Mouse (Mus musculus) CH12.LX (cell line): ENCODE results near the gene Ptprg. TPM values are rescaled to one million over a fixed set of nuclear protein-coding genes. Genes with fewer than 3 reads are reported as not detected.

Source experiments
- DNase-seq: peaks from one replicate; pipeline ENCODE4 v3.0.0-alpha.2; 2013; ENCODE audit errors: extremely low read depth
- H3K27ac ChIP-seq: 2 replicates; pipeline ENCODE4 v1.5.1; 2012; ENCODE audit warnings: low read depth, mild to moderate bottlenecking, control low read depth, moderate library complexity; ENCODE audit not compliant: insufficient read depth
- H3K27me3 ChIP-seq: replicated peaks from 2 replicates; pipeline ENCODE3; 2012; ENCODE audit warnings: inconsistent platforms
- H3K36me3 ChIP-seq, 2 experiments: replicated peaks in 1 of 2; 2 replicates each; pipeline versions ENCODE3 to v1.6.1; 2012; ENCODE audit warnings: inconsistent platforms in 1 of 2, low read length in 1 of 2, mild to moderate bottlenecking in 1 of 2, mixed read lengths in 1 of 2, moderate library complexity in 1 of 2; ENCODE audit not compliant: control insufficient read depth in 1 of 2, insufficient read depth in 1 of 2
- H3K4me1 ChIP-seq, 2 experiments: 2 replicates each; pipeline ENCODE4 v1.6.1; 2012; ENCODE audit warnings: inconsistent platforms in 1 of 2, moderate library complexity in 1 of 2; ENCODE audit not compliant: insufficient read depth in 2 of 2, control insufficient read depth in 1 of 2
- H3K4me2 ChIP-seq: 2 replicates; pipeline ENCODE4 v1.6.1; 2012; ENCODE audit warnings: low read depth, mild to moderate bottlenecking, control low read depth; ENCODE audit not compliant: poor library complexity, insufficient read depth, severe bottlenecking
- H3K4me3 ChIP-seq, 3 experiments: fragments of 150-350 bp in 1 of 3; sonication (generic) in 1 of 3; replicated peaks in 1 of 3; 2 replicates each; pipeline versions ENCODE3 to v1.5.1; 2011 to 2012; ENCODE audit warnings: low read depth in 2 of 3, low read length in 2 of 3, mild to moderate bottlenecking in 2 of 3, moderate library complexity in 2 of 3, control low read depth in 1 of 3, improper control_type of control experiment in 1 of 3, inconsistent platforms in 1 of 3, mixed read lengths in 1 of 3; ENCODE audit not compliant: poor library complexity in 1 of 3
- H3K79me2 ChIP-seq: replicated peaks from 2 replicates; pipeline ENCODE4 v1.6.1; 2012; ENCODE audit warnings: mild to moderate bottlenecking, moderate library complexity; ENCODE audit not compliant: control insufficient read depth, poor library complexity, insufficient read depth, severe bottlenecking; ENCODE audit errors: extremely low read depth
- H3K9ac ChIP-seq: 2 replicates; pipeline ENCODE4 v1.6.1; 2012; ENCODE audit warnings: low read depth, mild to moderate bottlenecking, control low read depth, moderate library complexity; ENCODE audit not compliant: insufficient read depth
- H3K9me3 ChIP-seq: replicated peaks from 2 replicates; pipeline ENCODE3; 2012; ENCODE audit warnings: low read length, inconsistent platforms, mixed read lengths
- BHLHE40 ChIP-seq: IDR thresholded peaks from 2 replicates; pipeline ENCODE4 v1.6.1; 2011; ENCODE audit warnings: mild to moderate bottlenecking, low read depth, low read length, improper control_type of control experiment
- CHD1 ChIP-seq: IDR thresholded peaks from 2 replicates; pipeline ENCODE4 v1.6.1; 2012; ENCODE audit warnings: low read depth, low read length, improper control_type of control experiment, inconsistent platforms
- CTCF ChIP-seq, 2 experiments: IDR thresholded peaks in 1 of 2; conservative IDR thresholded peaks in 1 of 2; 2 replicates each; pipeline ENCODE4 v1.5.1; 2011 to 2012; ENCODE audit warnings: low read depth in 2 of 2, low read length in 2 of 2, improper control_type of control experiment in 1 of 2, inconsistent platforms in 1 of 2, mild to moderate bottlenecking in 1 of 2, moderate library complexity in 1 of 2
- E2F4 ChIP-seq: IDR thresholded peaks from 2 replicates; pipeline ENCODE4 v1.6.1; 2011; ENCODE audit warnings: low read depth, low read length, improper control_type of control experiment; ENCODE audit not compliant: insufficient replicate concordance
- EP300 ChIP-seq: IDR thresholded peaks from 2 replicates; pipeline ENCODE4 v1.6.1; 2011; ENCODE audit warnings: low read length, improper control_type of control experiment
- HCFC1 ChIP-seq: IDR thresholded peaks from 2 replicates; pipeline ENCODE4 v1.6.1; 2012; ENCODE audit warnings: low read depth, mild to moderate bottlenecking, inconsistent platforms, low read length, improper control_type of control experiment
- JUN ChIP-seq: IDR thresholded peaks from 2 replicates; pipeline ENCODE4 v1.6.1; 2011; ENCODE audit warnings: low read depth, mild to moderate bottlenecking, low read length, improper control_type of control experiment, moderate library complexity; ENCODE audit not compliant: insufficient read depth
- JUND ChIP-seq: conservative IDR thresholded peaks from 2 replicates; pipeline ENCODE4 v1.6.1; 2011; ENCODE audit warnings: low read depth, low read length, improper control_type of control experiment
- KAT2A ChIP-seq: IDR thresholded peaks from 2 replicates; pipeline ENCODE4 v1.6.1; 2012; ENCODE audit warnings: low read length, improper control_type of control experiment, inconsistent platforms; ENCODE audit not compliant: insufficient replicate concordance
- MAFK ChIP-seq: IDR thresholded peaks from 2 replicates; pipeline ENCODE4 v1.6.1; 2011; ENCODE audit warnings: low read length, improper control_type of control experiment; ENCODE audit not compliant: insufficient replicate concordance
- MAX ChIP-seq: IDR thresholded peaks from 2 replicates; pipeline ENCODE4 v1.6.1; 2011; ENCODE audit warnings: low read length, improper control_type of control experiment
- NELFE ChIP-seq: IDR thresholded peaks from 2 replicates; pipeline ENCODE4 v1.6.1; 2011; ENCODE audit warnings: low read depth, low read length, improper control_type of control experiment
- NRF1 ChIP-seq: IDR thresholded peaks from 2 replicates; pipeline ENCODE4 v1.6.1; 2014; ENCODE audit warnings: low read depth, mild to moderate bottlenecking, inconsistent platforms, low read length, improper control_type of control experiment, moderate library complexity
- PAX5 ChIP-seq: IDR thresholded peaks from 2 replicates; pipeline ENCODE4 v1.6.1; 2012; ENCODE audit warnings: low read length, inconsistent platforms, mixed read lengths
- POLR2A ChIP-seq: IDR thresholded peaks from 2 replicates; pipeline ENCODE4 v1.6.1; 2011; ENCODE audit warnings: low read depth, mild to moderate bottlenecking, improper control_type of control experiment, low read length
- RAD21 ChIP-seq: IDR thresholded peaks from 2 replicates; pipeline ENCODE4 v1.6.1; 2011; ENCODE audit warnings: low read depth, mild to moderate bottlenecking, low read length, improper control_type of control experiment, moderate library complexity
- SIN3A ChIP-seq: IDR thresholded peaks from 2 replicates; pipeline ENCODE4 v1.6.1; 2012; ENCODE audit warnings: low read length, improper control_type of control experiment, inconsistent platforms
- TBP ChIP-seq: conservative IDR thresholded peaks from 2 replicates; pipeline ENCODE4 v1.6.1; 2011; ENCODE audit warnings: low read depth, low read length, improper control_type of control experiment
- UBTF ChIP-seq: IDR thresholded peaks from 2 replicates; pipeline ENCODE4 v1.6.1; 2012; ENCODE audit warnings: low read depth, mild to moderate bottlenecking, inconsistent platforms, low read length, improper control_type of control experiment, moderate library complexity
- USF1 ChIP-seq: IDR thresholded peaks from 2 replicates; pipeline ENCODE4 v1.6.1; 2014; ENCODE audit warnings: low read depth, mild to moderate bottlenecking, inconsistent platforms, low read length, improper control_type of control experiment
- ZC3H11A ChIP-seq: IDR thresholded peaks from 2 replicates; pipeline ENCODE4 v1.6.1; 2012; ENCODE audit warnings: low read depth, mild to moderate bottlenecking, inconsistent platforms, low read length, improper control_type of control experiment
- ZMIZ1 ChIP-seq: IDR thresholded peaks from 2 replicates; pipeline ENCODE4 v1.6.1; 2012; ENCODE audit warnings: low read depth, mild to moderate bottlenecking, inconsistent platforms, low read length, improper control_type of control experiment
- ZNF384 ChIP-seq: IDR thresholded peaks from 2 replicates; pipeline ENCODE4 v1.6.1; 2012; ENCODE audit warnings: low read depth, low read length, improper control_type of control experiment, inconsistent platforms
- dilution Hi-C: fragments of 300-500 bp; cut with MboI; formaldehyde crosslinking; loops from 2 replicates; pipeline ENCODE4 v1.14.3; 2020; ENCODE audit warnings: low sequenced_read_pairs; ENCODE audit not compliant: extremely low pct_unique_long_range_greater_than_20kb, extremely low pct_ligation_motif_present
- in situ Hi-C: fragments of 300-500 bp; cut with MboI; formaldehyde crosslinking; loops from 3 replicates; pipeline ENCODE4 v1.14.3; 2019; ENCODE audit warnings: low sequenced_read_pairs, low pct_ligation_motif_present, low pct_unique_long_range_greater_than_20kb, mixed read lengths
- polyA plus RNA-seq: library from polyadenylated mRNA; unstranded; fragments of >175 nt; gene quantifications from 2 replicates; pipeline ENCODE4 v1.2.1, GENCODE M21; 2012; ENCODE audit warnings: low read depth; ENCODE audit not compliant: insufficient read length
- total RNA-seq, 2 experiments: library from RNA; depleted of rRNA; stranded (reverse); fragments of 300-350 nt in 1 of 2; fragments of >200 nt in 1 of 2; gene quantifications; 2 replicates each; pipeline ENCODE4 v1.2.3; 2012 to 2014

Gene Ptprg
- total and polyA plus RNA-seq, 3 experiments = 0.08 TPM; not detected in 2

DNA sequence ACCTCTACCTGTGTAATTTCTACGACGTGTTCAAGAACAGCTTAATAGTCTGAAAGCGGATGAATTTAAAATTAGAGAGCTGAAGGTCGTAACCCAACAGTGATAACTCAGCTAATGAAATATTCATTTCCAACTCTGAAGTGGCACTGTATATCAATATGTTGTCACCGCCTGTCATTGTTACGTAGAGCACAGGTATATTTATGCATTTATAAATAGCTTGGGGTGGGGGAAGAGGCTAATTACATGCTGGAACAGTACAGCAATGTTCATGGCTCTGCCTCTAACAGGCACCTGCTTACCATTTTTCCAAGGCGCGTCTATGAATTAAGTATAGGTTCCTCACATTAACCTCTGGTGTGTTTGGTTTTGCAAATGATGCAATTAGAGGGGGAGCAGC lies 199.3 kb downstream of the Ptprg start:
- H3K4me2 ChIP-seq = no peak overlapping the region
- no peak overlapping the region for H3K9ac ChIP-seq
- H3K27ac ChIP-seq = no peak overlapping the region
- H3K36me3 ChIP-seq = no peaks in the 10 kb centered on the region
- H3K4me1 ChIP-seq = no peaks in the 10 kb centered on the region
- in situ Hi-C loops = no loop called here
- dilution Hi-C loops = no loop called here
- no peak overlapping the region for H3K4me3 ChIP-seq
- peaks cover 55% of the 10 kb centered on the region for H3K9me3 ChIP-seq
- DNase-seq = no peak
- no peaks in the 10 kb centered on the region for H3K79me2 ChIP-seq
- TF ChIP-seq POLR2A (no peak), CTCF (conservative IDR thresholded peaks at IDR 0.05 in 1 of 2, IDR thresholded peaks at IDR 0.05 in 1 of 2; ENCODE audit: low read depth in 2 of 2, low read length in 2 of 2) (no peak), EP300 (no peak), E2F4 (no peak), PAX5 (no peak), BHLHE40 (no peak), JUND (no peak), ZC3H11A (no peak), NRF1 (no peak), JUN (no peak), HCFC1 (no peak), NELFE (no peak), TBP (no peak), MAX (no peak), CHD1 (no peak), MAFK (no peak), USF1 (no peak), ZMIZ1 (no peak), ZNF384 (no peak), UBTF (no peak)
- H3K27me3 ChIP-seq = no peaks in the 10 kb centered on the region

DNA sequence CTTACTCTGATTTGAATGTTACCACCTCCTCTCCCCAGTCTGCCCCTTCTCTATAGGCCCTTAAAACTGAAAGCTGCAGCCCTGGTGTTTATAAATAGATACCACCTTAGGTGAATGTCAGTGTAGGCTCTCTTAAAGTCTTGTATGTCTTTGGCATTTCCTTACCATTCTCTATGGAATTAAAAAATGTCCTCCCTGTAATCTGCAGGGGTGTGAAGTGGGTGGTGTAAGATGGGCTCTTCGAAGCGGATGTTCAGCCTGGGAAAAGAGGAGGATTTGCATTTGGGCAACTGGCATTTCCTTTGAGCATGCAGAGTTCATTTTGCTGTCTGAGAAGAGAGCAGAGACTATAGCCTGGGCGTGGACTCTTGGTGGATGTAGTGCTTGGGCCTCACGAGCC lies 201.3 kb downstream of the Ptprg start:
- dilution Hi-C loops (no loop called here), in situ Hi-C loops (no loop called here)
- H3K4me3 ChIP-seq = no peak overlapping the region
- H3K27ac ChIP-seq = no peak overlapping the region
- no peaks in the 10 kb centered on the region for H3K79me2 ChIP-seq
- H3K9me3 ChIP-seq = peaks cover 63% of the 10 kb centered on the region
- TF ChIP-seq SIN3A (no peak), JUN (no peak), RAD21 (no peak), NRF1 (no peak), MAX (no peak), KAT2A (no peak), CTCF (conservative IDR thresholded peaks at IDR 0.05 in 1 of 2, IDR thresholded peaks at IDR 0.05 in 1 of 2; ENCODE audit: low read depth in 2 of 2, low read length in 2 of 2) (no peak)
- H3K4me2 ChIP-seq = no peak overlapping the region
- H3K4me1 ChIP-seq = no peaks in the 10 kb centered on the region
- no peak for DNase-seq
- H3K27me3 ChIP-seq = no peaks in the 10 kb centered on the region
- no peak overlapping the region for H3K9ac ChIP-seq
- H3K36me3 ChIP-seq = no peaks in the 10 kb centered on the region
